Mouse (Mus musculus): Measurements from ENCODE around the gene Scml4. TPM values are rescaled to one million over a fixed set of nuclear protein-coding genes. Genes with fewer than 3 reads are reported as not detected.

The Scml4 gene
- polyA plus RNA-seq, 1 experiment = 2.3 TPM

- Histone ChIP-seq H3K4me3 (ENCODE audit: insufficient read depth, poor library complexity, severe bottlenecking) (peak overlapping the region; percentile 6), H3K27me3 (ENCODE audit: control insufficient read depth, insufficient read depth, insufficient read length) (no peaks in the 10 kb centered on the region), H3K79me3 (ENCODE audit: low read depth) (no peaks in the 10 kb centered on the region), H3K36me3 (ENCODE audit: control insufficient read depth, insufficient read depth) (no peaks in the 10 kb centered on the region), H3K79me2 (ENCODE audit: control insufficient read depth, insufficient read depth) (no peaks in the 10 kb centered on the region), H3ac (ENCODE audit: control insufficient read depth, insufficient read length, low read depth) (peak overlapping the region; percentile 5)
- TF ChIP-seq CTCF (IDR thresholded peaks at IDR 0.05; ENCODE audit: control insufficient read depth, insufficient read depth, insufficient read length) (no peak), CEBPB (IDR thresholded peaks at IDR 0.05; ENCODE audit: low read depth) (no peak), FOSL1 (IDR thresholded peaks at IDR 0.05; ENCODE audit: insufficient read depth, low read length, poor library complexity, severe bottlenecking) (no peak), MYOG (IDR thresholded peaks at IDR 0.05; ENCODE audit: control insufficient read depth, extremely low read depth, insufficient read length) (no peak), USF1 (IDR thresholded peaks at IDR 0.05; ENCODE audit: low read depth) (no peak), MYOD1 (IDR thresholded peaks at IDR 0.05; ENCODE audit: control insufficient read depth, insufficient read length, low read depth) (peak; percentile 15), MAX (IDR thresholded peaks at IDR 0.05) (no peak)
Observed at GRCm38 (mm10) chr10:42934672-42935071, 74.5 kb downstream of the Scml4 start.

DNA sequence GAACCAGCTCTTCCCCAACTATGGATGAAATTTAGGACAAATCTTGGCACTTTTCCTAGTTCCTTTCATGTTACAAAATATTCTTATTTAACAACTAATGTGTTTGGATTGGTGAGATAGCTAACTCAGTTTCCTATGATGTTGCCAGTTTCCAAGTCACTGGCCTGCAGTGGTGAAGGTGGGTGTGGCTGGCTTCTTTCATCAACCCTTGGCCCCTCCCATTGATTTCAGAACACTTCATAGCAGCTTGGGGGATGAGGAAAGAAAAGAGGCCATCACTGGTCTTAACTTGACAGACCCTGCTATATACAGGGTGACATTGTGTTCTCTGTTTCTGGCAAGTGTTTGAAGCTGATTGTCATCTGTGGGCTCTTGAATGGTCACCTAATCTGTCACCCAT is 76.0 kb downstream of the Scml4 start:
- H3K79me3 ChIP-seq (ENCODE audit: low read depth) = no peaks in the 10 kb centered on the region
- no peaks in the 10 kb centered on the region for H3K27me3 ChIP-seq (ENCODE audit: control insufficient read depth, insufficient read depth, insufficient read length)
- no peaks in the 10 kb centered on the region for H3K79me2 ChIP-seq (ENCODE audit: control insufficient read depth, insufficient read depth)
- no peak overlapping the region for H3ac ChIP-seq (ENCODE audit: control insufficient read depth, insufficient read length, low read depth)
- TF ChIP-seq MYOG (IDR thresholded peaks at IDR 0.05; ENCODE audit: control insufficient read depth, extremely low read depth, insufficient read length) (no peak), CTCF (IDR thresholded peaks at IDR 0.05; ENCODE audit: control insufficient read depth, insufficient read depth, insufficient read length) (no peak), CEBPB (IDR thresholded peaks at IDR 0.05; ENCODE audit: low read depth) (no peak)
- no peak overlapping the region for H3K4me3 ChIP-seq (ENCODE audit: insufficient read depth, poor library complexity, severe bottlenecking)
- H3K36me3 ChIP-seq (ENCODE audit: control insufficient read depth, insufficient read depth) = no peaks in the 10 kb centered on the region

DNA sequence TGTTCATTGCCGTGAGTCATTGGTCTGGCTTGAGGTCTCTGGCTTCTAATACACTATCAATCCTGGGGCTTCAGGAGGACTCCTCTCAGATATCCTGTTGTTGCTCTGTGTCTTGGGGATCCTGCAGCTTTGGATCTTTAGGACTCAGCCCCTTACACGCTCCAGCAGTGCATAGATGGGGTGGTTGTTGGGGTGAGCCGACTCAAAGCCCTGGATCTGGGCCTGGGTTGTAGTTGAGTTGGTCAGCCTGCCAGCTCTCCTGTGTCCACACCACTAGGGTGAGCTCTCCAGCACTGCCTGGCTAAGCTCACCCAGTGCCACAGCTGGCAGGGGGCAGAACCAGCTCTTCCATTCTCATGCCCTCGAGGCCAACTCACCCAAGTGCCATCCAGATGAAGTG is 78.2 kb downstream of the Scml4 start:
- TF ChIP-seq CTCF (IDR thresholded peaks at IDR 0.05; ENCODE audit: control insufficient read depth, insufficient read depth, insufficient read length) (no peak), FOSL1 (IDR thresholded peaks at IDR 0.05; ENCODE audit: insufficient read depth, low read length, poor library complexity, severe bottlenecking) (no peak), MYOD1 (IDR thresholded peaks at IDR 0.05; ENCODE audit: control insufficient read depth, insufficient read length, low read depth) (no peak), MYOG (IDR thresholded peaks at IDR 0.05; ENCODE audit: control insufficient read depth, extremely low read depth, insufficient read length) (no peak), CEBPB (IDR thresholded peaks at IDR 0.05; ENCODE audit: low read depth) (no peak), USF1 (IDR thresholded peaks at IDR 0.05; ENCODE audit: low read depth) (no peak), MAX (IDR thresholded peaks at IDR 0.05) (no peak)
- Histone ChIP-seq H3K36me3 (ENCODE audit: control insufficient read depth, insufficient read depth) (no peaks in the 10 kb centered on the region), H3K27me3 (ENCODE audit: control insufficient read depth, insufficient read depth, insufficient read length) (no peaks in the 10 kb centered on the region), H3K79me3 (ENCODE audit: low read depth) (no peaks in the 10 kb centered on the region), H3K4me3 (ENCODE audit: insufficient read depth, poor library complexity, severe bottlenecking) (no peak overlapping the region), H3K79me2 (ENCODE audit: control insufficient read depth, insufficient read depth) (no peaks in the 10 kb centered on the region), H3ac (ENCODE audit: control insufficient read depth, insufficient read length, low read depth) (no peak overlapping the region)

DNA sequence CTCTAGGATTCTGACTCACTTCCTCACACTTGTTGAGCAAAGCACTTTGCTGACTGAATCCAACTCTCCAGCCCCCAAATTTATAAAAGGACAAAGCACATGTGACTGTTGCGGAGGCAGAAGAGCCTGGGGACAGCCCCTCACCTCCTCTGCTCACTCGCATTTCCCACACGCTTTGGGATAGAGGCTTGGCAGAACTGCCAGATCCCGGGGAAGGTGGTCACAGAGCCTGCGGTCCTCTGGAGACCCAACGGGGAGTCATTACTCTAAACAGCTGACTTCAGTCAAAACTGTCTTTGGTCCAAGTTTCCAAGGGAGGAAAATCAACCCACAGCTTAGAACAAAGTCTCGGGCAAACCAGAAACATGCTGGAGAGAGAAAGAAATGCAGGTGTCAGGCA is 79.5 kb downstream of the Scml4 start:
- Histone ChIP-seq H3ac (ENCODE audit: control insufficient read depth, insufficient read length, low read depth) (no peak overlapping the region), H3K79me3 (ENCODE audit: low read depth) (no peaks in the 10 kb centered on the region), H3K79me2 (ENCODE audit: control insufficient read depth, insufficient read depth) (no peaks in the 10 kb centered on the region), H3K27me3 (ENCODE audit: control insufficient read depth, insufficient read depth, insufficient read length) (no peaks in the 10 kb centered on the region), H3K36me3 (ENCODE audit: control insufficient read depth, insufficient read depth) (no peaks in the 10 kb centered on the region), H3K4me3 (ENCODE audit: insufficient read depth, poor library complexity, severe bottlenecking) (no peak overlapping the region)
- no peak for TF ChIP-seq MAX (IDR thresholded peaks at IDR 0.05)
- TF ChIP-seq FOSL1 (IDR thresholded peaks at IDR 0.05; ENCODE audit: insufficient read depth, low read length, poor library complexity, severe bottlenecking) = no peak
- TF ChIP-seq CEBPB (IDR thresholded peaks at IDR 0.05; ENCODE audit: low read depth) = no peak
- TF ChIP-seq USF1 (IDR thresholded peaks at IDR 0.05; ENCODE audit: low read depth) = no peak
- no peak for TF ChIP-seq MYOG (IDR thresholded peaks at IDR 0.05; ENCODE audit: control insufficient read depth, extremely low read depth, insufficient read length)
- TF ChIP-seq MYOD1 (IDR thresholded peaks at IDR 0.05; ENCODE audit: control insufficient read depth, insufficient read length, low read depth) = no peak
- TF ChIP-seq CTCF (IDR thresholded peaks at IDR 0.05; ENCODE audit: control insufficient read depth, insufficient read depth, insufficient read length) = no peak

DNA sequence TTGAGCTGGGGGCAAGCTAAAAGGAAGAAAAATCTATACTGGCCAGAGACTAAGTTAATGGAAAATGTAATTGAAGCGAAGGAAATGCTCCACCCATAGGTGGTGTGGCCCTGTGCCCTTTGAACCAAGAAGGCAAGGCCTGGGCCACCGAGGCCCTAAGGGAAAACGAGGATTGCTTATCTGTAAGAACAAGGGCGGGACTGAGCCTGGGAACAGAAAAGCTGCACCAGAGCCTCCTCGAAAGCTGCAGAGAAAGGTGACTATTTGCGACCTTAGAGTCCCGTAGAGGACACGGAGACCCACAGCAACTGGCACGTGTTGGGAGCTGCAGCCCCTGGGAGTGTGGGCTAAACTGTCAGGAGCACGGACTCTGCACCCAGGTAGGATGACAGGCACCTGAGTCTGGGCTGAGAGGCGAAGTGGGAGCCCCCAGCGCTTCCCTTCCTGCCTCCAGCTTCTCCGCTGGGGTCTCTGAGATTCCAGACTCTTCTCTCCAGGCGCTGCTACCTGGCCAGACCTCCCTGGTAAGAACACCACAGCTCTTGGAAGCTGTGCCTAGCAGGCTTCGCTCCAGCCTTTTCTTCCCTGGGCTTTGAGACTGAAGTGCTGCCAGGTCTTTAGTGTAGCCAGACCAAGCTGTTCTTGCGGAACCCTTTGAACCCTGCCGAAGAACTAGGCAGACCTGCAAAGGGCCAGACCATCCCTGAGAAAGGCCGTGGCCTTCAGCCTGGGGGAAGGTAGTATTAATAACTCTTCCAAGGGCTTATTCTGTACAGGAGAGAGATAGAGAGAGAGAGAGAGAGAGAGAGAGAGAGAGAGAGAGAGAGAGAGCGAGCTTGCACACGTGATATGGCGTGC is 80.3 kb downstream of the Scml4 start:
- TF ChIP-seq MAX (IDR thresholded peaks at IDR 0.05) (no peak), MYOD1 (IDR thresholded peaks at IDR 0.05; ENCODE audit: control insufficient read depth, insufficient read length, low read depth) (no peak), FOSL1 (IDR thresholded peaks at IDR 0.05; ENCODE audit: insufficient read depth, low read length, poor library complexity, severe bottlenecking) (no peak), CEBPB (IDR thresholded peaks at IDR 0.05; ENCODE audit: low read depth) (no peak), USF1 (IDR thresholded peaks at IDR 0.05; ENCODE audit: low read depth) (no peak), CTCF (IDR thresholded peaks at IDR 0.05; ENCODE audit: control insufficient read depth, insufficient read depth, insufficient read length) (no peak), MYOG (IDR thresholded peaks at IDR 0.05; ENCODE audit: control insufficient read depth, extremely low read depth, insufficient read length) (no peak)
- H3K36me3 ChIP-seq (ENCODE audit: control insufficient read depth, insufficient read depth) = no peaks in the 10 kb centered on the region
- H3K27me3 ChIP-seq (ENCODE audit: control insufficient read depth, insufficient read depth, insufficient read length) = no peaks in the 10 kb centered on the region
- H3K79me2 ChIP-seq (ENCODE audit: control insufficient read depth, insufficient read depth) = no peaks in the 10 kb centered on the region
- no peak overlapping the region for H3ac ChIP-seq (ENCODE audit: control insufficient read depth, insufficient read length, low read depth)
- H3K4me3 ChIP-seq (ENCODE audit: insufficient read depth, poor library complexity, severe bottlenecking) = no peak overlapping the region
- H3K79me3 ChIP-seq (ENCODE audit: low read depth) = no peaks in the 10 kb centered on the region

Data from C2C12 (cell line).